Mouse (Mus musculus) spleen, adult 2 months (tissue): ENCODE data around the gene Slc2a2.

Source experiments
- CTCF ChIP-seq: fragments of 200-500 bp; IDR thresholded peaks from 2 replicates; pipeline ENCODE4 v1.5.1; 2011; ENCODE audit warnings: mild to moderate bottlenecking, inconsistent platforms; ENCODE audit not compliant: insufficient read depth, insufficient read length, insufficient replicate concordance; ENCODE audit errors: extremely low read depth
- POLR2A ChIP-seq: fragments of 200-500 bp; IDR thresholded peaks from 2 replicates; pipeline ENCODE4 v1.6.1; 2011; ENCODE audit warnings: low read depth, low read length, inconsistent platforms

DNA sequence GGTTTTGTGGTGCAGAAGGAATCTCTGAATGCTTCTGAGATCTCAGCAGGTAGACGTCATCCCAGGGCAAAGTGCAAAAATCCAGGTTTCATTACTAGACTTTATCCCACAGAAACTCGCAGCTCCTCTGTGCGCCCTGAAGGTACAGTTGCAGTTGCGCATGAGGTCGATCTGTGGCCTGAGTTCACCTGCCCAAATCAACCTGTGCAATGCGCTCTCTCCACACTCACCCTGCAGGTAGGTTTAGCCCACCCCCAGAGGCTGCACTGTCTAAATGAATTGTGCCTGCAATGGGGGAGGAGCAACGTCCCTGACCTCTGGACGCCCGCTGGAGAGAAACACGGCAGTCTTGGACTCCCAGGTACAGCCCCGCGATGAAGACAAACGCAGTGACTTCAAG, 2.1 kb upstream of the Slc2a2 start:
- TF ChIP-seq POLR2A (no peak), CTCF (no peak)
